Mouse (Mus musculus) layer of hippocampus, postnatal 10 days (tissue): ENCODE measurements at regions not wholly inside any gene's neighbourhood (a gene's known extent, or its start where the extent isn't known, plus 50 kb on each side); places are given as distances from the start of the nearest gene placed in this dataset.
"Not testable (repeated sequence)": the region's sequence is repeated elsewhere in the genome, so short reads cannot be mapped to it uniquely, and the experiment has no call there.

Experiments
- DNase-seq, 2 experiments: peaks; one replicate each; pipeline ENCODE4 v3.0.0; 2021; ENCODE audit warnings: low spot score in 2 of 2

DNA sequence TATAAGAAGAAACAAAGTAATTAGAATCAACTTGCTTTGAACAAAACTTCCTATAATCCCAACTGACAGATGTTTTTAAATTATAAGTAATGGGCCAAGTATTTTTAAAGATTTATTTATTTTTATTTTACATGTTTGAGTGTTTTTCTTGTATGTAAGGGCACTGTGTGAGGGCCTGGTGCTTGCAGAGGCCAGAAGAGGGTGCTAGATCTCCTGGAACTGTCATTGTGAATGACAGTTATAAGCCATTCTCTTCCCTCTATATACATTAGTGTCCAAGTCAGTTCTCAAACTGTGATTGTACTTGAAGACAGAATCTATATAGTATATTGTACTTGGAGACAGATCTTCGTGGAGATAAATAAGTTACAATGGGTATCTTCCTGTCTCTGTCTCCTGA lies 149.1 kb upstream of the Palmd start:
- no peak for DNase-seq

DNA sequence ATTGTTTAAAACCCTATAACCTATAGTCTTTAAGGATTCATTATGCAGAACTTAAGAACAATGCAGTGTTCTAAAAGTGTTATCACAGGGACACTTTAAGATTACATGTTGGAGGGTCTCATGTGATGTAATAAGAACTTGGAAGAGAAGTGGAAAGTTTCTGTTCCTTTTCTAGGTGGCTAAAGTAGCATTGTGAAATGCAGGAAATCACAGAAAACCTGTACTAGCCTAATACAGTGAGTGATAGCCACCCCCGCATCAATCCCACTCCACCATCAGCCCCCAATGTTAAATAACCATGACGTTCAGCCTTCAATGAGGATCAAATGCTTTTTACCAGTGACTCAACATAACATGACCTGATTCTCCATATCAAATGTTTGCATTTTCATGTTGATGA lies 147.4 kb upstream of the Palmd start:
- DNase-seq, result no peak

DNA sequence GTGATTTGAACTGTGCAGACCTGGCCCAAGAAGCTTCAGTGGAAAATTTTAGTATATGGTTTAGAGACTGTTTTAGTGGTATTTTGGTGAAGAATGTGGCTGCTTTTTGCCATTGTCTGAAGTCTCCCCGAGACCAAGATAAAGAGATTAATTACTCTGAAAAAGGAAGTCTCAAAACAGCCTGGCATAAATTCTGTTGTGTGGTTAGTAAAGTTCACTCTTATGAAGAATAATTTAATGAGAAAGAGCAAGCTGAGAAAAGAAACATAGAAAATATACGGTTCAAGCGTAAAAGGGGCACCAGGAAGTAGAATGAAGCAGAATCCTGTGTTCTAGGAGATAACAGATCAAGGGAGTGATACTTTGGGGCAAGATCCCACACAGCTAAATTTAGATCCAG lies 144.0 kb upstream of the Palmd start:
- DNase-seq, result no peak

DNA sequence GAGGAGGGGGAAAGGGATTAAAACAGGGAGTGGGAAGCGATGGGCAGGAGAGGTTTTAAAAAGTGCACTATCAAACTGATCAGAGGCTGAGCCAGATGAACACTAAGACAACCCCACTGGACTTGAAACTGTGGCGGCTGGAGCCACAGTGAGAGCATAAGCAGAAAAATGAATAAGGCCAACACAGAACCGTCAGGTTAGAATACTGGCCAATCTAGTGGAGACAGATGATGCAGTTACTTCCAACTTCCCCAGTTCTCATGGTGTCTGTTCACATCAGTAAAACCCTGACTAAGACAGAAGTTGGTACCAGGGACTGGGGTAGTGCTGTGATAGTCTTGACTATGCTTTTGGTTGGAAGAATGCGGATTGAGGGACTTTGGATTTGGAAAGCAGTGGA lies 143.5 kb upstream of the Palmd start:
- no peak for DNase-seq

DNA sequence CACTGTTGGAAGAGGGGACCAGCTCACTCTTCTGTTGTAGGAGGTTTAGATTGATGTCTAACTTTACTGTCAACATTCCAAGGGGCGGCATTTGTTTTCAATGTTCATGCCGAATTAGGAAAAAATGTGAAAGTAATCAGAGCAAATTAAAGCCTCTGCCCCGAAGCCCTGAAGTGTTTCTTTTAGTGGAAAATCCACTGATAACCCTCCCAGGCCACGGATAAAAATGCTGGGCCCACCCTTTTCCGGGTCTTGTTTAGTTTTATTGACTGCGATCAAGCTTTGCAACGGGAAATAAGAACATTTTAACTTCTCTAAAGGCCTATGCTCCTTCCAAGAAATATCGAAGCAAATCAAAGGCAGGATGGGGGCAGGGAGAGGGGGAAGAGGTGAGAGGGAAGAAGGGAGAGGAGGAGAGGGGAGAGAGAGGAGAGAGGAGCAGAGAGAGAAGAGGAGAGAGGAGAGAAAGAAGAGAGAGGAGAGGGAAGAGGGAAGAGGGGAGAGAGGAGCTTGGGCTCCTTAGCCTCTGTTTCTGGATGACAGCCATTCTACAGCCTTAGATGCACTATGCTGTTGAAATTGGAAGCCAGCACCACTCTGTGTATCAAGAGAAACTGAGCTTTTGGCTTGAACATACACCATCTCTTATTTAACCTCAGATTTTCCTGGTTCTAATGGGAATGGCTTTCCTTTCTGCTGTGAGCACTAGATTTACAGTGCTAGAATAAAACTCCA lies 140.3 kb upstream of the Palmd start:
- no peak for DNase-seq

DNA sequence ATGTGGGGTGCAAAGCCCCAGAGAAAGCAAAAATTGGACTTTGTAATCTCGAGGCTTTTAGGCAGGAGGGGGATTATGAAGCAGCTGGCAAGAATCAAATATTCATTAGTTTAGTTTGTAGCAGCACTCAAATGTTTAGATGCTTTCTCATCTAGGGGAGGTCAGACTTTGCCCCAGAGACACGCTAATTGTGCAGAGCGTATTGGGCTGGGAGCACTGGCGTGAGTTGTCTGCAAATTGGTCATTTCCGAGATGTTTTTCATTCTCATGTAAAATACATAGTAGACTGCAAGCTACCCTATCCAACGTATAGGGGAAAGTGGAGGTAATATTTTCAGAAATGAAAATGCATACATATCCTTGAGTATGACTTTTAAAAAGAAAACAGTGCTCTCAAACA lies 139.2 kb upstream of the Palmd start:
- DNase-seq, result no peak

DNA sequence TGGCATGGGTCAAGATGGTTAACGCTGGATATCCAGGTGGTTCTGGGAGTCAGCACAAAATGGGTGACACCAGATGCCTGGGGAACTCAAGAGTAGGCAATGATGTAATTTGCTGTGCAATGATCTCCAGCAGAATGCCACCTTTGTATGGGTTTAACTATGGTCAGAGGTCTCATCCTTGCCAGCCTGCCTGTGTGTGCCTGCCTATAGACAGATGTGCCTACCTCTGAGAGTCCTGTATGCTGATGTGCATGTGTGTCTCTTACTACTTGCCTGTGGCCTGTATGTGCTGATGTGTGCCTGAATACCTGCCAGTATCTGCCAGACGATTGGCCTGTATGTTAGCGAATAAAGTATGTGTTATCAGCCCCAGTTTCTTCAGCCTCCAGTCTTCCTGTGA lies 138.6 kb upstream of the Palmd start:
- no peak for DNase-seq

DNA sequence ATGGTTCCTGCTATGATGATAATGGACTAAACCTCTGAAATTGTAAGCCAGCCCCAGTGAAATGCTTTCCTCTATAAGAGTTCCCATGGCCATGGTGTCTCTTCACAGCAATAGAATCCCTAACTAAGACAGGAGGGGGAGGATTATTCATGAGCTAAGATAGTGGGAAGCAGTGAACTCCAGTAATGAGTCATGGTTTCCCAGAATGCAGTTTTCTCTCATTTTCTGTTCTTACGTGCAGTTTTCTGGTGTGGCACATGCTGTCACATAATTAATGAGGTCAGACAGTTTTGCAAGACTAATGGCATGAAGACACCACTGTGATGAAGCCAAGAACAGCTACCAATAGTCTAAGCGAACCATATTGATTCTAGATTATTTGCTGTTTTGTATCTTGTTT lies 118.9 kb upstream of the Palmd start:
- no peak for DNase-seq

DNA sequence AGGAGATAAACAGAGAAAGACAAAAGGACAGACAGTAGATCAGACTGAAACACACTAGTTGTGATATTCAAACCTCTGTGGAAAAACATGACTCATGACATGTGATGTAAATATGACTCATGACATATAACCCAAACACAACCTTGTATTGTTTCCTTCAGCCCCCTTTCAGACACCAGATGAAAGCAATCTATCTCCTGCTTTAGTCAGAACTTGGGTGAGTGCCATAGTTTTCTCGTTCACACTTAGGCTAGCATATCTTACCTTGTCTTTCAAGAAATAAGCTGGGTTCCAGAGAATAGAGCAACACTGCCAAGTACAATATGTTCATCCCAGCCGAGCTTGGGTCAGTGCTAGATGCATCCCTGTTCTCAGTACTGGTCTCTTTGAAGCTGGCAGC lies 107.9 kb upstream of the Palmd start:
- DNase-seq, result no peak

DNA sequence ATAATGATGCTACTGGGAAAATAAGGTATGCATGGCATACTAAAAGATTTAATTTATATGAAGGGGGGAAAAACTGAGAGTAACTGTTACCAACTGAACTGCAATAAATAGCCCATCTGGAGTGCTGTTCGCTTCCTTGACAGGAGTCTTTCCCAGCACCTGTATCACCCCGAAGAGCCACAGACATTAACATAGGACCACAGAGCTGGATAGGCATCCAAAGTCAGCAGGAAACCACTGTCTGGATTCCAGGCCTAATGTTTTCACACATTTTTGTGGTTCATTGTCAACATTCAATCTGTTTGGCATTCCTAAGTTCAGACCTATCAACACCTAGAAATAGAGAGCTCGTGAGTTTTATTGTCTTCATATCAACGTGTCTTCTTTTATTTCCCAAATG lies 104.6 kb upstream of the Palmd start:
- DNase-seq, result no peak

DNA sequence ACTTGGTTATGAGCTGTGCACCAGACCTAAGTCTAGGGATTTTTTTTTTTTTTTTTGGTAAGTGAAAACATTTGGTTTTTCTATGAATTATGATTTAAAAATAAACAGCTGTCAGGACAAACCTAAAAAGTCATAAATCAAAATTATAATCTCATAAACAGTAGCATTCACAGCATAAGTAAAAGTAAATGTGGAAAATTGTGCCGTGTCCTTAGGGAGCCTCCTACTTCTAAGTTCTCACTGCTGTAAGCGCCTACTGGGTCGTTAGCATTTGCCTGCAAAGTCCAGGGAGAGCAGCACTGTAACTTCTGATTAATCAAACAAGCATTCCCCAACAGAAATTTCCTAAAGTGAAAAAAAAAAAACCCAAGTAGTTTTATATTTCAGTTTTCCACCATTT lies 104.2 kb upstream of the Palmd start:
- no peak for DNase-seq

DNA sequence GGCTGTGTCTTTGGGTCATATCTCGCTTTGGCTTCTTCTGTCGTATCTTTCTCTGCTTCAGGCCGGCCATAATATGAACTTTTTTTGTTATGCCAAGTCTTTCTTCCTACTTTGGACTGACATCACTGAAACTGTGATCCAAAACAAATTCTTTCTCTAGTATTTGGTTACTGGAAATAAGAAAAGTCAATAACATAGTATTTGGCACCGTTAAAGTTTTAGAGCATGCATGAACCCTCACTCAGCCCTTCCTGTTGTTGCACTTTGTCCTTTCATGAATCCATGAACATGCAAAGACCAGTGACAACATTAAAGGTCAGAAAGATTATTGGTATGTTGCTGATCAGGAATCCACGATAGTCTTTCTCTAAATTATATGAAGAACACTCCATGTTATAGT lies 103.1 kb upstream of the Palmd start:
- DNase-seq, result no peak

DNA sequence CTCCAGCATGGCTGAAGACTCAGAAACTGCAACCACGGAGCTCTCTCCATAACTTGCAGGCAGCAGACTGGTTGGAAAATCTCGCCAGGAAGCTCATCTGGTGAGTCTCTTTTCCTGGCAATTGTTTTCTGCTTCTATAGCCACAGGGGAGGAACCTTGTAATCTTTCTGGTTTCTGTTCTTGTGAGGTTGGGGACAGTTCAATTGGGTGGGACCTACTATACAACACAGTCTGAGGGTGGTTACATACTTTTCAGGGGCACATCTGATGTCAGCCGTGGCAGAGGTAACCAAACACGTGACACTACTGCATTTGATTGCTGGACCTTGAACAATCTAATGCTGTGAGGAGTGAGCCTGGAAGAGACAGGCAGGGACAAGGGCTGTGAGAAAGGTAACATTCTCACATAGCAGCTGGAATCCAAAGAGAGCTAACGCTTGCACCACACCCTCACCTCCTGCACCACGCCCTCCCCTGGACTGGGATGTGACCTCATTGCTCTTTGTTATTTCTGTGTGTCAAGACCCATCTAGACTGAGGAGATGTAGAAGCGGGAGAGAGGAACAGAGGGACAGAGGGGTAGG lies 98.8 kb upstream of the Palmd start:
- no peak for DNase-seq

DNA sequence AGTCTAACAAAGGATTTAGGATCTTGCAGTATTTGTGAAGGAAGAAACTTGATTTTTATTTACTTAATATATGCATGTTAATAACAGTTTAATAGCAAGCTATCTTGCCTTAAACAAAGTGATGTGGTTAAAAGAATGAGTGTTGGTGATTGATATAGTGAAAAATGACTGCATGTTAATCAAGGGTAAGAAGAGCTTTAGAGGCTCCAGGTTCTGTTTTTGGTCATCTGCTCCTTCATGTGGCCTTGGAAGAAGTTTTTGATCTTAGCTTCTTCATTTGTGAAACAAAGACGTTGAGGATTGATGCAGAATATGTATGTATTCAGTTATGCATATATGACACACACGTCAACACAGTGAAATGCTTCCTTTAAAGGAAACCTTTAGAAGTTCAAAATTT lies 97.1 kb upstream of the Palmd start:
- no peak for DNase-seq

DNA sequence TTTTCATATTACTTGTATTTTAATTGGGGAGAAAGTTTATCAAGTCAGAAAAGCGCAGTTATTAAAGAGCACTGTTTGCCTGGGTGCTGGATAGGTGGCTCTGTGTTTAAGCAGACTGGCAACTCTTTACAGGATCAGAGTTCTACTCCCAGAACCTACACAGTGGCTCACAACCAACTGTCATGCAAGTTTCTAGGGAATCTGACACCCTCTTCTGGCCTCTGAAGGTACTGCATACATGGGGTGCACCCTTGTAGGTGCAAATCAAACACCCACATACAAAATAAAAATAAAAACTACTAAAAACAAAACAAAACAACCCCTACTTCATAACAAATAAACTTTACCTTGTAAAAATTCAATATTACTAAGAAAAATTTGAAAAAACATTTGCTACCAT lies 93.0 kb upstream of the Palmd start:
- peak; percentile 8 to 23 for DNase-seq

DNA sequence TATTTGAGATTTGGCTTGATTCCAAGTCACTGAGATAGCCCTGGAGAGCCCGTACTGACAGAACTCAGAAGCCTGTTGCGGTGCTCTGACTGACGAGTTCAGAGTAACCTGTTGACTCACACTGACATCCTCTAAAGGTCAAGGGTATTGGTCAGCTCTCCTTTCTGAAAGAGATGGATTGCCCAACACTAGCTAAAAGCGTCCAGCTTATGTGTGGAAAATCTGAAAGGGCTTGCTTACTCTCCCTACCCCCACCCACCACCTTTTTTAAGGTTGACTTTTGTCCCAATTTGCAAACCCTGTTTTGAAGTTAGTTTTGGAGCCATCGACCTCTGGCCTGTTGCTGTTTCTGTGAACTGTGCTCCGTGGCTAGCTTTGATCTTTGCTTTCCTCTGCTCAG lies 92.4 kb upstream of the Palmd start:
- no peak for DNase-seq

DNA sequence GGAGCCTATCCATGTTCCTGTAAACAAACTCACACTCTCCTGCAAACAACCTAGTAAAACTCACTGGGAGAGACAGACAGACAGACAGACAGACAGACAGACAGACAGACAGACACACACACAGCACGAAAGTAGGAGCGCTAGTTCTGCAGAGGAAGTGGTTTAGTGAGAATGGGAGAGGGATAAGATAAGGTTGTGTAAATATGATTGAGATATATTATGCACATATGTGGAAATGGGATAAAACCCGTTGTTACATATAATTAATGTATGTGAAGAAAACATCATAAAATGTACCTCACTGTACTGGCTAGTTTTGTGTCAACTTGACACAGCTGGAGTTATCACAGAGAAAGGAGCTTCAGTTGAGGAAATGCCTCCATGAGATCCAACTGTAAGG lies 85.9 kb upstream of the Palmd start:
- DNase-seq, result not testable (repeated sequence)

DNA sequence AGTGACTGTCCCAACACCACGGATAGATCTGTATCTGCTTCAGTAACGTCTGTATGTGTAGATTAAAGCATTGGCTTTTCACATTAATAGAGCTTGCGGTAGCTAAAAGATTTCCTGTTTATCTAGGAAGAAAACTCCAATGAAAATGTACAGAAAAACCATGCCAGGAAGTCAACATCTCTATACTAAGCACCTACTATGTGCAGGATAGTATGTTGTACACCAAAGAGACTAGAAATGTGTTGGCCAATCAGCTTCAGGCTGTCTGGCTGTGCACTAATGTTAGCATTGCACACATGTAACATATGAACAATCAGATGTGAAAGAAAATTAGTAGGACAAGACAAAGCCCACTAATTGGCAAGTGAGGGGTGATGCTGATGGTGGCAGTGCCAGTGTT lies 82.6 kb upstream of the Palmd start:
- DNase-seq, result no peak

DNA sequence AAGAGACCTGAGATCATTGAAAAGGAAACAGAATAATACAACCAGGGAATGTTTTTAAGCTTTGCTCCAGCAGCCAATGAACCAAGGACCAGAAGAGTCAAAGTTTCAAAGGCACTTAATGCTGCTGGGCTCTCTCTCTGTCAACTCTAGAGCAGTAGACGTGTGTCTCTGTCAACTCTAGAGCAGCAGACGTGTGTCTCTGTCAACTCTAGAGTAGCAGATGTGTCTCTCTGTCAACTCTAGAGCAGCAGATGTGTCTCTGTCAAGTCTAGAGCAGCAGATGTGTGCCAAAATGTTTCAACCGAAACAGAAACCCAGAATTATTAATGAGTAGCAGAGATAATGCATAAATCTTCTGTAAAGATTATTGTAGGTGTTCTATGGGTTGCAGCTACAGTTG lies 82.1 kb upstream of the Palmd start:
- DNase-seq, result no peak

DNA sequence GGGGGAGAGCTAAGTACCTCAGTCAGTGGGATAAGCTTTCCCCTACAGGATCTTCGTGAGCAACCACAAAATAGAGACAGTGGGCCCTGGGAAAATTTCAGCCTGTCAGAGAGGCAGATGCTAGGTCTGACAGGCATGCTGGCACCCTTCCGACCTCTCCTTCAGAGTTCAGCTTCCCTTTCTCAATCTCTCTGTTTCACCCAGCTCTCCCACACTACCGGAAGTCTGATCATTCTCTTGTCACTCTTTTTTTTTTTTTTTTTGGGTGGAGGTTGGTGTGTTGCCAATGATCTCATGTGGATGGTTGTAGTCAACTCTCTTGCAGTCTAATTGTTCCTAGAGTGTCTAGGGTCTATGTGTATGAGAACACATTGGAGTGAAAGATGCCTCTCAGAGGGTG lies 80.6 kb upstream of the Palmd start:
- DNase-seq, result no peak

DNA sequence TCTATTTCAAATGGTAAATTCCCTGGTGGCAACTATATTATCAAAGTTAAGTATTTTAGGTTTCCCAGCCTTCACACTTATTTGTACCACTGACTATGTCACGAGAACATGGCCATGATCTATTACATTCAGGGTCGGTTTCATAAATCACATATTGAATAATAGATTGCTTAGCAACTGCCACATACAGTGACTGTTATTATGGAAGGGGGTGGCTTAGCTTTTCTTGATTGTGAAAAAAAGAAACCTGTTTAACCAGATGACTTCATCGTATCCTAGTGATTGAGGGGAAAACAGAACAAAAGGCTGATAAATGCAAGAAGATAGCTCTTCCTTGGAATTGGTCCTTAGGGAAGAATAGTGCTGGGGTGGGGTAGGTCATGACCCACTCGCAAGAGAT lies 76.0 kb upstream of the Palmd start:
- no peak for DNase-seq

DNA sequence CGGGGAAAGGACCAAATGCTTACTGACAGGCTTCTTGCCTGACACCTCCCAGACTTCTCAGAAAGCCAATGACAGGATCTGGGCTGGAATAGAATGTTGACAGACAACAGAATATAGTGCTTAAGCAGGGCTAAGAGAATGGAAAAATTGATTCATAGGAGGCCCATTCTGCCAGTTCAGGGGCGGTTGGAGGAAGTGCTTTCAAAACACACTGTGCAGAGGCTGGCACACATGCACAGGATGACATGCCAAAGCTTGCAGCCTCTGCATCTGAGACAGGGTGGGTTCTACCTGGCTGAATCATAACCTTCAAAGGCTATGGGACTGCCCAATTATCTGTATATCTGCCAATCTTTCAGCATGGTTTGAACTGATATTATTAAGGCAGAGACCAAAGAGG lies 75.5 kb upstream of the Palmd start:
- no peak for DNase-seq

DNA sequence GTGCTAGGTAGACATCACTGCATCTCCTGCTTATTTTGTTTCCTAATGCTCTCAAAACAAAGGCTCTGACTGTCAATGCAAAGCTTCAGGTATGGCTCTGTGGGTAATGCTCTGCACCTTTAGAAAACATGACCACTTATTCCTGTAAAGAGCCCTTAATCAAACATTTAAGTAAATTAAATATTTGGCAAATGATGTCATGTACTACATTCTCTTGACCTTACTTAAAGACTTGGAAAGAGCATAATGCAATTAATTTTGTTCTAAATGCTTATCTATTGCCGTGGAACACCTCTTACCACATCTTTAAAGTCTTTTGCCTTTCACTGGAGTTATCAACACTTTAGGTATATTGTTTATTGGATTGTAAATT lies 70.1 kb upstream of the Palmd start:
- DNase-seq, result no peak
